Mouse (Mus musculus) frontal cortex, postnatal 25 days (tissue): ENCODE results near the gene Acbd3.

Experiments used
- DNase-seq, 2 experiments: peaks; one replicate each; pipeline ENCODE4 v3.0.0; 2022; ENCODE audit warnings: low spot score in 2 of 2

The Acbd3 gene

DNA sequence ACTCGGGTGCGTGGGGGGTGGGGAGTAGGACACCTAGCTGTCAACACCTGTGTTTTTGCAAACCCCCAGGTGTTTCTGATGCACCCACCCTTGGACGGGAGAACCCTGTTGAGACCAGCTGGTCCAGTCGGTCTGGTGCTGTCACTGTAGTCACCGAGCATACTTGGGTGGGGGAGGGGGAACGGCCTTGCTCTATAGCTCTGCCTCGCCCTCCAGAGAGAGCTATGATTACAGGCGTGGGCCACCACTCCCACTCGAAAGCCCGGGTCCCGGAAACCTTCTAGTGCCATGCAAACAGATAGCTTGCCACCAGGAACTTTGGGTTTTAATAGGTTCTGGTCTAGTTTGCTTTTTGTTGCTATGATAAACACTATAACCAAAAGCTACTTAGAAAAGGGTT lies 36.3 kb downstream of the Acbd3 start:
- no peak for DNase-seq

DNA sequence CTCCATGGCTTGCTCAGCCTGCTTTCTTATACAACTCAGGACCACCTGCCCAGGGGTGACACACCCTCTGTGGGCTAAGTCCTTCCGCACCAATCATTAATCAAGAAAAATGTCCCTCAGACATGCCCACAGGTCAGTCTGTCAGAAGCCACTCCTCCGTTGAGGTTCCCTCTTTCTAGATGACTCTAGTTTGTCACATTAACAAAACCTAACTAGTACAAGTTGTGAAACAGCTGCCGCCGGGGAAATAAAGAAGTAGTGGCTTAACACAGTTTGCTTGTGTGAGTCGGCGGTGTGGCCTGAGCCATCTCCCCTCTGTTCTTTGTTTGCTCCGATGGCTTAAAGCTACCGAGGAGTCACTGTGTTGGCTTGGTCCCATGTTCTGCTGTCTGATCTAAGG lies 36.8 kb downstream of the Acbd3 start:
- DNase-seq, result no peak

DNA sequence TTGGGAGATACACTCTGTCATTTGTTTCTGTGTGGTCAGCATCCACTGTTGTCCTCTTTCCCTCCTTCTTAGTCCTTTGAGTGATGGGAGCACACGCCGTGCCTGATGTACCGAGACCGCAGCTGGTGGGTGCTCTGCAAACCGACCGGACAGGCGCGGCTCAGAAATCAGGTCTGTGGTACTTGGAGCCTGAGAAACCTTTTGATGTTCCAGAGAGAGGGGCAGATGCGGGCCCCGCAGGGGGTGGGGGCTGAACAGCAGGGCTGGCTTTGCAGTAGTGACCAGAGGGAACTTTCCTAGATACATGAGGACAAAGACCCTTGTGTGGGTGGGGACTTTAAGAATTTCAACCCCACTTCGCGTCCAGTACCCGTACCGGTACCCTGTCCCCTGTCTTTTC lies 37.5 kb downstream of the Acbd3 start:
- DNase-seq, result no peak

DNA sequence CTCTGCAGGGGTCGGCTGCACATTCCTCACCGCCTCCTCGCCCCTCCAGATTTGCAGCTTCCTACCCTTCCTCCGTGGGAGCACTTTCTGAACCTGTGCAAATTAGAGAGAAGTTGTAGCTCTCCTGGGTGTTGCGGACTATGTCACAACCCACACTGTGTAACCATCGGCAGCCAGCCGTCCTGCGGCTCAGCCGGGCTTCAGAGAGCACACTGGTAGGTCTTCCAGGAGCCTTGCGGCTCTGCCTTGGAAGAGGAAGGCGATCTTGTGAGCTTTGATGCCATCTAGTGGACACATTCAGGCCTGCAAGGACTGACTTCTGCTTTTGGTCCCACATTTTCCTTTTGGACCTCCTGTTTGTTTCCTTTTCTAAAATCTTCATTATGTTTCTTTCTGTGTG lies 38.0 kb downstream of the Acbd3 start:
- DNase-seq, result peak; percentile 76 to 80

DNA sequence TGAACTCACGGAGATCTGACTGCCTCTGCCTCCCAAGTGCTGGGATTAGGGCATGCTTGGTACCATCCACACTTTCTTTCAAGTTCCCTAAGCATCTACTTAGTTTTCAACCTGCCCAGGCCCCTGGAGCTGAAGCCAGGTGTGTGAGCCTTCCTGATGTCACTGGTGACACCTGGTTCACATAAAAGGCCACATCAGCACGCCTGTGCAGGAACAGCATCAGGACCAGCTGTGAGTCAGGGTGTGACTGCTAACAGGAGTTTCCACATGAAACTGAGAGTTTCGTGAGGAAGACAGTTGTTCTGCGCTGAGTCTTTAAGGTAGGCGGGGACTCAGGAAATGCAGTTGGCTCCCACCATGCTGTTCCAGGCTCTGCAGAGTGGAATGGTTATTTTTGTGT lies 39.5 kb downstream of the Acbd3 start:
- DNase-seq, result no peak

DNA sequence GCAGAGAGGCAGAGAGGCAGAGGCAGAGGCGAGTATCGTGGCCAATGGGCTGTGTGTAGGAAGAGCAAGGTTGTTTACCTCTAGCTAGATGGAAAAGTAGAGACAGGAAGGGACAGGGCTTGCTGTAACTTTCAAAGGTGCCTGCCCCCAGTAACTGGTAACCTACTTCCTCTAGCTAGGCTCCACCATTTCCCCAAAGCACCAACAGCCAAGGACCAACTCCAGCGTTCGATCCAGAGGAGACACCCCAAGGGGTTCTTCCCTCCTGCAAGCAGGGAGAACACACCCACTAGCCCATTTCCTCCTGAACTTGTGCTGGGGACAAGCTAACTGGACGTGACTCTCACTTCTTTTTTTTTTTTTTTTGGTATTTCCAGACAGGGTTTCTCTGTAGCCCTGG lies 40.7 kb downstream of the Acbd3 start:
- no peak for DNase-seq

DNA sequence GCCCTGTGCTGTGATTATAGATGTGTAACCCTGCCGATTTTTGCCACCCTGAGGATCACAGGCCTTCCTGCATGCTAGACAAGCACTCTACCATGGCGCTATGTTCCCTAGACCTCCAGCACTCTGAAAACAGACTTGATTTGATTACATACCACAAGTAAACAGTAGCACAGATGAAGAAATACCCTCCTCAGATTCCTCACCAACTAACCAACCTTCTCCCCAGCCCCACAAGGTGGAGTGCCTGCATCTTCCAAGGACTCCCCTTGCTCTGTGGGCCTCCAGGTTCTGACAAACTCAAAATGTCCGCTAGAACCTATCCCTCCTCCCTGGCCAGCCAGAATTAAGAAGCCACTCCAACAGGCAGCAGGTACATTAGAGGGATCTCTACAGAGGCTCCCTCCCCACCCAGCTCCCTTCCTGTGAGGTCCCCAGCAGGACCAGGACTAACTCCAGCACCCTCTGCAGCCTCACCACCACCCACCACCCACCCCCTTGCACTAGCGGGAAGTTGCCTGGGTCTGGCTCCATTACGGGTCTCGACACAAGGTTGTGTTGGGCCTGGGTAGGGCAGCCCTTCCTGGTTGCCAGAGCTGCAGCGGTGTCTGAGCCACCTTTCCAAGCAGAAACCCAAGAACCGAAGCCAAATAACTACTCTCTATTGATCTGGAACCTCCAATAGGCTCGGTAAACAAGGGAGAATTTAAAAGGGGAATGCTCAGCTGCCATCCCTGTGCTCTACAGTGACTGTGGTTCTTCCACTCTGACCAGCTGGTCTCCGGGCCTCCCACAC lies 41.9 kb downstream of the Acbd3 start:
- no peak for DNase-seq

DNA sequence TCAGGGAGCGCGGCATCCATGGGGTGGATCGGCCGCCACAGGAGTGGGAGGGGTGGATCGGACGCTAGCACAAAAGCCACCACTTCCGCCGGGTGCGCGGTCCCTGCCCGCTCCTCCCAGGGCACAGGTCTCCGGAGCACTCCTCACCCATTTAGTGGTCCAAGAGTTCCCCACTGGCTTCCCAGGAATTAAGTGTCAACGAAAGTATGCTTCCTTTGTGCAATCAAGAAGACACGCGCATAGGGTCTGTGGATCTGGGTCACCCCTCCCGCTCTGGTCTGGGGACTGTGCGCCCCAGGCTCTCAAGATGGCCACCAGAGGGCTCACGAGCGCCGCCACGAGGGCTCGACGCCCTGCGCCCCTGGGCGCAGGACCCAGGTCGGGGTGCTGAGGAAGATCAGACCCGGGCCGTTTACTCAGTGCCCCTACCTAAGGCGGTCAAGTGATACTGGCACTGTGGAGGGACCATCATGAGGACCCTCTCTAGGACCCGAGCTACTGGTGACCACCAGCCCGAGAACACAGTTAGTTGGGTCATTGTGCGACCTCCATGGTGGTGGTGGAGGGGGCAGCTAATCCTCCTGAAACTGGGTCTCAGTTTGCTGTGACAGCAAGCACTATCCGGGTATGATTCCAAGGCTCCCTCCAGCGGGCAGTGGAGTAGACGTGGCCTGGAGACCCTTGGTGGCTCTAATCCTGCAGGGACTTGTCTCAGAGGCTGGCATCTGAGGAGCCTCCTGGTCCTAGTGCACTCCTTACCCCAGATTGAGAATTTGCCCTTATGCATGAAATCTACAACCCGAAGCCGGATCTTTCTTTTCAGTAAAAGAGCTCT lies 42.7 kb downstream of the Acbd3 start:
- peak; percentile 42 to 50 for DNase-seq

DNA sequence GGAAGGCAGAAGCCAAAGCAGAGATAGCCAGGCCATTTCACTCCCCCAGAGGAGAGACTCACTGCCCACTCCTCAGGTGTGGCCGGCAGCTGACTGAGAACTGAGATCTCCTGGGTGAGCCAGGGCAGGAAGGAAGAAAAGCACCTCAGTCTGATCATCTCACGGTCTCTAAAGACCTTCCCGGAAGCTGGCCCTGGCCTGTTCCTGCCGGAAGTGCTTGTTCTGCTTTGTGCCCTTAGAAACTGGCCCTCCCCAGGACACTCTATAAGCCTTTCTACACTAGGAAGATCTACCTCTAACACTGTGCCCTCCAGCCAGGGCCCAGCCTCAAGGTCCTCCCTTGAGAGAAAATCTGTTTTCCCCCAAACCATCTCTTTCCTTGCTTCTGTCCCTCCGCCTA lies 45.5 kb downstream of the Acbd3 start:
- DNase-seq, result no peak

DNA sequence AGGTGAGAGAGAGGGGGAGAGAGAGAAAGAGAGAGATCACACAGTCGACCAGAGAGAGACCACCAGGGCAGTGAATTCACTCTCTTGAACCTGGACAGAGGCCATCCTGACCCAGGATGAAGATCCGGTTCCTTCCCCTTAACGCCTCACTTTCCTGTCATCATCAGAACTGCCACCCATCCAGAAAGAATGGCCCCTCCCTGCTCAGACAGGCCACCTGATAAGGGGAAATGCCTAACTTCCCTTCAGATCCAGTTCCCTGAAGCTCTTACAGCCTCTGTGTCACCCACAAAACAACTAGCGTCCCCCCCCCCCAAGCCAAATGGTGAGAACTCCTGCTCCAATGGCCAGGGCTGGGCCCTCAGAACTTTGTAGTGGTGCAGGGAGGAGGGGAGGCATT lies 45.9 kb downstream of the Acbd3 start:
- no peak for DNase-seq

DNA sequence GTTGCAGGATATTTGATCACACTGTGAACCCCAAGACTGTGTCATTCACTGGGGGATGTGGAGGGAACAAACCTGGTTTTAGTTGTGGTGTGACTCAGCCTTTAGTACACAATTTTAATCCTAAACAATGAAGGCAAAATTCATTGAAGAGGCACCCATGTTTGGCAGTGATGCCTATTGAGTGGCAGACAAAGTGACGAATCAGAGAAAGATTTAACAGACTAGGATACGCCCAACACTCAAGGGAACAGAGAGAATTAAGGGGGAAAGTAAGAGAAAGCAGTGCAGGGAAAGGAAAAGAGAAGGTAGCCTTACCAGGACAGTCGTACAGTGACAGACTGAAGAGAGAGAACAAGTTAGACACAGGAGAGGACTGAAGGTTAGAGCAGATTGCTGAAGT lies 46.4 kb downstream of the Acbd3 start:
- no peak for DNase-seq

DNA sequence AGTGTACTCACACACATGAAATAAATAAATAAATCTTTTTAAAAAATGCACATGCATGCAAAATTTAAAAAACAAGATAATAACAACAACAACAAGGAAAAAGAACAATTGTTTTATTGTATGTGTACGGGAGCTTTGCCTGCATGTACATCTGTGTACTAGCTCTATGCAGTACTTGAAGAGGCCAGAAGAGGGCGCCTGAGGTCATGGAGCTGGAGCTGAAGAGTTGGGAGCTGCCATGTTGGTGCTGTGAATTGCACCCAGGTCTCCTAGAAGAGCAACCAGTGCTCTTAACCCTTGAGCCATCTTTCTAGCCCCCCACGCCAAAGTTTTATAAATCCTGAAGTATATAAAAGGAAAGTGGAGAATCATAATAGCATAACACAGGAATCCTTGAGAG lies 48.8 kb downstream of the Acbd3 start:
- no peak for DNase-seq

DNA sequence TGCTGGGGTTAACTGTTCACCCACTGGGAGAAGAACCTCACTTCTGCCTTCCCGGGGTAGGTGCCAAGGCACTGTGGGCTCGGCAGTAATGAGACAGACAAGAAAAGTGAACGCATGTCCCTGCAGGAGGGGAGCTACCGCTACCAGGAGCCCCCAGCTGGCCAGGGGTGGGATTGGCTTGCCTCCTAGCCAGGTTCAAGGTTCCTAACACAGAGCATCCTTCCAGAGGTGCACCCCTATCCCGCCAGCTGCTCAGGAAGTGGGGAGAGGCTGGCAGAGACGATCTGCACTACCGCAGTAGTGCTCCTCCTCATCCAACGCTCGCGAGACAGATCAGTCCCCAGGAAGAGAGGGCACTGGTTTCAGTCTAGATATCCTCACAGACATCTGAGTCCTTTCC lies 49.5 kb downstream of the Acbd3 start:
- DNase-seq, result no peak

DNA sequence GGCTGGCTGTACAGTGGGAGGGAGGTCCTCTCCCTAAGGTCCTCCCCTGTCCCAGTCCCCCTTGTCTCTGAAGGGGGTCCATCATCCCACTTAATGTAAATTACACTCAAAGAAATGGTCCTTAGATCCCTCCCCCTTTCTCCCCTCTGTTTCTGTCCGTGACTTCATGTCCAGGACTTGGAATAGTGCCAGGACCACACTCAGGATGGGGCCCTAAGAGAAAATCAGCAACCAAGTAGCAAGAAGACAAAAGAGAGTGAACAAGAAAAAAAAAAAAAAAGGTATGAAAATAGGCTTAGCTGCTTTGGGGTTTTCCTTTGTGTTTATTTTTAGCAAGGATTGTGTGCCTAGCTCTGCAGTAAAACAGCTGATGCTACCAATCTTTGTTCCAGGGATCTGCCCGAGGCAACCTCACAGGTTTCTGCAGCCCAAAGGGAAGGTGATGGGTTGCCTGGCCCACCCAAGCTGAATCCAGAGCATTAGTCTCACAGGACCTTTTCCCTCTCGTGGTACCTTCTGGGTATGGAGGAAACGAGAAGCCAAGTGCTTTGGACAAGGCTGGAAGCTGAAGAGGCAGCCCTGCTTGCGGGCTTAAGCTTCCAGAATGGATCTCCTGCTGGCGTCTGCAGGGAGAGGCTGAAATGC lies 50.1 kb downstream of the Acbd3 start:
- no peak for DNase-seq

DNA sequence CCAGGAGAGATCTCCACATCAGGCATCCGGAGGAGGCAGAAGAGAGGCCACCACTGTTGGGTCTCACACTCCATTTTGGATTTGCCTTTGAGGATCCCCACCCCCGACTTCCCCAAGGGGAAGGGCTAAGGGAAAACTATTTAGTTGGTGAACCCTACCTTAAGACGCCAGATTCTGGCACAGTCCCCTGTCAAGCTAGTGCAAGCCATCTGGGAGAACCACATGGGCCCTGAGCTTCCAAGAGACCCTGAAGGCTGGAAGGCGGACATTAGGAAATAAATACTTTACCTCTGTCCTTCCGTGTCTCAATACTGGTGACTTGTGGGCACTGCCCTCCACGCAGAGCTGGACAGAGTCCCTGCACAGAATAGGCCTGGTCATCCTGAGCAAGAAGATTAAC lies 50.7 kb downstream of the Acbd3 start:
- no peak for DNase-seq

DNA sequence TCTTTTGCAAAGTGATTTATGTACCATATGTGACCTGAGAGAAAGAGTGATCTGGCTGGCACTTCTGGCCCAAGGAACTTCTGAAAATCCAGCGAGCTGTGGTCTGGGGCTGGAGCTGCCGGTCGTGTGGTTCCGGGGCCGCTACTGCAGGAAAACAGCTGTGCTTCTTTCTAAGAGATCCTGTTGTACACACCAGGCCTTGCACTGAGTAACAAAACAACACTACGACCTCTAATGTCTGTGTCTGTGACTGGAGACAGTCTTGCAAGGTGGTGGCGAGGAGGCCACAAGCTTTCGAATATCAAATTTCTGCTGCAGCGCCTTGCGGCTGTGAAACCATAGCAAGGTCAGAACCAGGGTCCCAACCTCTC lies 51.4 kb downstream of the Acbd3 start:
- no peak for DNase-seq

DNA sequence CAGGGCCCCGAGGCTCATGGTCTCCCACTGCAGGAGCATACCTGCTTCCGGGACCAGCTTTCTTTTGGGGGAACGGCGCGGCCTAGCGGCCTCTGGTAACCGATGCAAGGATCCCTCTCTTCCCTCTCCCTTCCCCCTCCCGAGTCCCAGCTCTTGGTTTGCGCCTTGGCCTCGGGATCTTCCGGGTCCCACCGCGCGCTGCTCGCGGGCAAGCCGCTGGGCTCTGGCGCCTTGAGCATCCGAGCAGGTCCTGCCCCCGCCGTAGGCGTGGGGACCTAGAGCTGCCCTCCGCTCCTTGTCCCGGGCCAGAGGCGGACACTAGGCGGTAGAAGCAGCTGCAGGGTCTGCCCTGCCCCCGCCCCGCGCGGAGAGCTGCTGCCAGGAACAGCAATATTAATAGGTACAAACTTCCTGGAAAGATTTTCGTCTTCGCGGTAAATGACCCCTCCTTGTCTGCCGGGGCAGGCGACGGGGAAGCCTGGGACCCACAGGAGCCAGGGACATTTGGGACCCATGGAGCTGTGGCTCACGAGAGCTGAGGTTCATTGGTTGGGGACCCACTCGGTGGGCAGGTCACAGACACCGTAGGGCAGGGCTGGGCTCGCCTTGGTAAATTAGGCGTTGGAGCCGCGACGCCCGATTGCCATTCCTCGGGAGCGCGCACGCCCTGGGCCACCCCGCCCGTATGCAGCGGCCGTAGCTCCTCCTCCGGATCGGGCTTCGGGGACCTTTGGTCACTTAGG lies 52.0 kb downstream of the Acbd3 start:
- peak; percentile 57 to 69 for DNase-seq

DNA sequence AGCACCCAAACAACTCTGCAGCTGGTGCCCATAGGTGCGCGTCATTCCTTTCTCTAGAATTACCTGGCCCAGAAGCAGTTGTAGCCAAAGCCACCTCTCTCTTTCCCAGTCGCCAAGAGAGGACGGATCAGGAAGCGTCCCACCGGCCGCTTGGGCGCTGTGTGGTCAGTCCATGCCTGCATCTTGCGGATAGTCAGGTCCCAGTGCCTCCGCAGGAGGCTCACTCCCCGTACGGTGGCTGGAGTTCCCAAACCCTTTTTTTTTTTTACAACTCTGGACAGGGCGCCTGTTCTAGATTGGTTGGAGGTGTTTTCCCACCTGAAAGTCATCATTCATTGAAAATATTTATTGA lies 52.5 kb downstream of the Acbd3 start:
- no peak for DNase-seq

DNA sequence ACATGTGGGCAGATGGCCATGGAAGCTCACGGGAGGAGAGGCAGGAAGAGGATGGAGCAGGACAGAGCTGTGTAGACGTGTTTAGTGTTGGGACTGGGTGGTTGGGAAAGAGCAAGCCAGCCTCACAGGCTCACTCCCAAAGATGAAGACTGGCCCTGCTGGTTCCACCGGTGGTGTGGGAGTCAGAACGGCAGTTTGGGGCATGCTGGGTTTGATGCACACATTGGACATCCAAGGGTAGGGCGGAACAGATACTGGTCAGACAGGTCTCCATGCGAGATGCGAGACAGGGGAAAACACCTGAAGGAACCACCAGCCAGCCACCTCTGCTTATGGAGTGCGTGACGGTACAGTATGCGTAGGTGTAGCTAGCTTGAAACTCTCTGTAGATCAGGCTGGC lies 53.1 kb downstream of the Acbd3 start:
- no peak for DNase-seq

DNA sequence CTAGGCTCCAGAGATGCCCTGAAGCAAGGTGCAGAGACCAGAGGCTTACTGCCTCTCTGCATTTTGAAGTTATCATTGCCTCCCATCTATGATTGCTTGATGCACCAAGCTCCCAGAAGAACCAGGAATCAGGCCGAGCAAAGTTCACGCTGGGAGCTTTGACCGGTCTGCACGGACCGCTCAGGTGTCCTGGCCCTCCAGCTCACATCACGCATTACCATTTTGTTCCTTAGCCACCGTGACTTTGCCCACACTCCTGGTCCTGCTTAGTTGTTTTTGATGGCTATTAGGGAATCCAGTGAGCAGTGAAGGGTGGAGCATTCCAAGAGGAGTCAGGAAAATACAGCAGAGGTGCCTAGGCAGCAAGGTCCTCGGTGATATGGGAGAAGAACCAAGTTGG lies 54.4 kb downstream of the Acbd3 start:
- DNase-seq, result no peak

DNA sequence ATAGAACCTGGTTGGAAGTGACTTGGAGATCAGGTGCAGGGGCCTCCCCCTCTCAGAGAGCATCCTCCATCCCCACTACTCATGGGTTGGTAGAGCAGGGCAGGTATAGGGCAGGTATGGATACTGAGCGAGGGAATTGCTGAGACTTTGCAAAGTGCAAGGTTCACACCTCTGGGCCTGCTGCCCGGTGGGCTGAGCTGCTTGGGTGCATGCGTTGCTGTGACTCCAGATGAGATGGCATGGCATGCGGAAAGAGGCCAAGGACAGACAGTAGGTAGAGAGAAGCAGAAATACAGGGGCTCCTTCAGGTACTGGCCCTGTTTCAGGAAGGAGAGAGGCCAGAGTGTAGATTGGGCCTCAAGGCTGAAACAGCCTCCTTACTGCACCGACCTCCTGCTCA lies 55.4 kb downstream of the Acbd3 start:
- no peak for DNase-seq

DNA sequence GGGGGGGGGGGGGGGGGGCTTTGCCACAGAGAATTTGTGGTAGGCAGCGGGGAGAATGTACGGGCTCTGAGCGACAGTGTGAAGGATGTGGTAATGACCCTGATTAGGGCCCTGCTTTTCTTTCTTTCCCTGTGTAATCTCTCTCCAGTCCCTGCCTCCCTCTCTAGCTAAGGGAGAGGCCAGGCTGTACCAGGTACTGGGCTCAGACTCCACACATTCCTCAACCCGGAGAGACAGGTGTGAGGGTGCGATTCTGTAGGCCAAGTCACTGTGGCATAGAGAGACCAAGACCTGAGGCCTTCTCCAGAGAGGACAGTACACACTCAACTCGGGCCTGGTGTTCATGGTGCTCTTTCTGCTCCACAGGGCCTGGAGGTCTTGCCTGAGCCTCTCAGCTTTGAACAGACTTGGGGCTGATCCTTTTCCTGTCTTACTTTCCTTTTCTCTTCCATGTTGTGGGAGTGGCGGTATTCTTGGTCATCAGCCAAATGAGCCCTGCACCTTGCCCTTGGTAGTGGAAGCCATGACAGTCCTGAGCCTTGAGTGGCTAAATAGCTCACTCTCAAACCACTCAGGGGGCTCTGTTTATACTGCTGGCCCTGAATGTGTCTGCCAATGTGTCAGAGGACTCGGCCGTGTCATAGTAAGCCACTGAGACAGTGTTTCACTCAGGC lies 57.2 kb downstream of the Acbd3 start:
- no peak for DNase-seq
